Mouse (Mus musculus) heart, embryonic 13.5 days (tissue): Measurements from ENCODE around the gene Nup62. TPM values are rescaled to one million over a fixed set of nuclear protein-coding genes. Genes with fewer than 3 reads are reported as not detected.
"Not testable (repeated sequence)": the region's sequence is repeated elsewhere in the genome, so short reads cannot be mapped to it uniquely, and the experiment has no call there.

ENCODE experiments used
- ATAC-seq: fragments of 200-750 bp; cut with Nextera tagmentation; 2 replicates; pipeline ENCODE4 v1.8.0; 2017; ENCODE audit warnings: moderate TSS enrichment; ENCODE audit not compliant: insufficient number of reproducible peaks, low FRiP score, low TSS enrichment; ENCODE audit errors: extremely low read depth
- H3K27ac ChIP-seq: fragments of 300-500 bp; sonication (generic); replicated peaks from 2 replicates; pipeline ENCODE4 v1.5.1; 2015; ENCODE audit warnings: moderate library complexity, mild to moderate bottlenecking, inconsistent platforms
- H3K27me3 ChIP-seq: fragments of 300-500 bp; sonication (generic); replicated peaks from 2 replicates; pipeline ENCODE4 v1.6.1; 2015; ENCODE audit warnings: mild to moderate bottlenecking, inconsistent platforms
- H3K36me3 ChIP-seq: fragments of 300-500 bp; sonication (generic); 2 replicates; pipeline ENCODE4 v1.6.1; 2015; ENCODE audit warnings: mild to moderate bottlenecking, inconsistent platforms
- H3K4me1 ChIP-seq: fragments of 300-500 bp; sonication (generic); 2 replicates; pipeline ENCODE4 v1.6.1; 2015; ENCODE audit warnings: inconsistent platforms
- H3K4me2 ChIP-seq: fragments of 300-500 bp; sonication (generic); 2 replicates; pipeline ENCODE4 v1.6.1; 2015; ENCODE audit warnings: inconsistent platforms, mild to moderate bottlenecking, moderate library complexity
- H3K4me3 ChIP-seq: fragments of 300-500 bp; sonication (generic); 2 replicates; pipeline ENCODE4 v1.5.1; 2015; ENCODE audit warnings: moderate library complexity, mild to moderate bottlenecking, inconsistent platforms
- H3K9ac ChIP-seq: fragments of 300-500 bp; sonication (generic); 2 replicates; pipeline ENCODE4 v1.6.1; 2015; ENCODE audit warnings: inconsistent platforms, mild to moderate bottlenecking, moderate library complexity
- H3K9me3 ChIP-seq: fragments of 300-500 bp; sonication (generic); 2 replicates; pipeline ENCODE4 v1.6.1; 2016; ENCODE audit warnings: inconsistent platforms
- WGBS: fragments of 180-500 bp; shearing (Covaris S2); methylation state at CpG from one replicate; pipeline ENCODE4 v1.1.7; 2015; ENCODE audit warnings: mixed read lengths; 5-methylcytosine and 5-hydroxymethylcytosine counted together
- polyA plus RNA-seq: library from polyadenylated mRNA; unstranded; fragments of >200 nt; fragmentation: Nextera tagmentation; extraction: Ambion mirVana; gene quantifications from 2 replicates; pipeline ENCODE4 v1.2.1, GENCODE M21; 2015

Nup62 gene
- polyA plus RNA-seq, 1 experiment from 2014 or later = 77.5 TPM

DNA sequence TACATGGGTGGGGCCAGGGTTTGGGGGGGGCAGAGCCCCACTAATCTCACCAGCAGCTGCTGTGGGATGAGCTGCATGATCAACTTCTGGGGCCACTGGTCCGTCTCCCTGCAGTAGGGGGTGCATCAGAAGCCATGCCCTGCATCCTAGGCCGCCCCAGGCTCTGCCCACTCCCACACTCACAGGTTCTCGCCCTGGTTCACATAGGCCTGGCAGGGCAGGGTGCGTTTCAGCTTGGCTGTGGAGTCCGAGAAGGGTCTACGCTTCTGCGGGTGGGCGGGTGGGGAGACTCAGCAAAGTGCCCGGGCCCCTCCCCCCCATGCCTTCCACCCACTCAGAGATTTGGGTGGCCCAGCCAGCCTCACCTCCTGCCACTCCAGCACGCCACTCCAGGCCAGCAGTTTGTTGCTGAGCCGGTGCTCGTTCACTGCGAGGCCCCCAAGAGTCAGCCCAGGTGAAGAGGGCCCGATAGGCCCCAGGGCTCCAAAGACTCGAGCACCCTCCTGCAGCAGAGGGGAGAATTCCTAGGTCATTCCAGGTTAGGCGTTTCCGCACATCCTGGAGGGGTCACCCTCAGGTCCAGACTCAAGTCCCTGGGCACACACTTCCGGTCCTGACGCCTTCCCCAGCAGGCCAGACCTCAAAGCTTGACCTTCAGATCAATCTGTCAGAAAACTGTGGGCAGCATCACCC, 51.3 kb downstream of the Nup62 start:
- 61% methylated on average over 19 of the region's 19 CpGs for WGBS
- Histone ChIP-seq H3K9ac (peak overlapping the region; percentile 98), H3K4me2 (peak overlapping the region; percentile 92), H3K27me3 (no peaks in the 10 kb centered on the region), H3K9me3 (no peaks in the 10 kb centered on the region), H3K36me3 (peaks cover 35% of the 10 kb centered on the region), H3K27ac (peak overlapping the region; percentile 77), H3K4me1 (peaks cover 60% of the 10 kb centered on the region), H3K4me3 (peak overlapping the region; percentile 81)
- no peak for ATAC-seq

DNA sequence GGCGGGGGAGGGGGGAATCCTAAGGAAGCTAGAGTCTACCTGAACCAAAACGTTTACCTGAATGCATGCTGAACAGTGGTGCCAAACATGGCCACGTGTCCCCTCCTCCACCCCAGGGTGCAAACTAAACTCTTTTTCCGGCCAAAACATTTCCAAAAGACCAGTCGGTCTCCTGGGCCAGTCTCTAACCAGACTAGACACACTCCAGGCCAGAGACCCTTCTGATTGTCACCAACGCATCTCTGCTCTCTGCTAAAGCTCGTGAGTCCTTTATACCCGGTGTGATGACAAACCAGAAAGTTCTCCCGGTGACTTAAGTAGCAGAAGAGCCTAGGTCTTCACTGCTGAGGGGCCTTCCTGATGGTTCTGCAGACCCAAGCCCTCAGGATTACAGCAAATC, 51.9 kb downstream of the Nup62 start:
- peak overlapping the region; percentile 92 for H3K4me2 ChIP-seq
- WGBS = 45% methylated on average over 9 of the region's 9 CpGs
- no peaks in the 10 kb centered on the region for H3K9me3 ChIP-seq
- H3K36me3 ChIP-seq = peaks cover 28% of the 10 kb centered on the region
- no peak for ATAC-seq
- H3K9ac ChIP-seq = peak overlapping the region; percentile 98
- peak overlapping the region; percentile 99; the same call in 1 of the 2 replicates for H3K27ac ChIP-seq
- peaks cover 66% of the 10 kb centered on the region for H3K4me1 ChIP-seq
- H3K4me3 ChIP-seq = peak overlapping the region; percentile 81
- no peaks in the 10 kb centered on the region for H3K27me3 ChIP-seq

- 6% methylated on average over 16 of the region's 16 CpGs for WGBS
- H3K4me2 ChIP-seq = peak overlapping the region; percentile 92
- peaks cover 22% of the 10 kb centered on the region for H3K36me3 ChIP-seq
- H3K9ac ChIP-seq = peak overlapping the region; percentile 98
- no peaks in the 10 kb centered on the region for H3K27me3 ChIP-seq
- H3K27ac ChIP-seq = peak overlapping the region; percentile 99
- no peak for ATAC-seq
- H3K4me3 ChIP-seq = peak overlapping the region; percentile 81
- H3K9me3 ChIP-seq = no peaks in the 10 kb centered on the region
- peaks cover 73% of the 10 kb centered on the region for H3K4me1 ChIP-seq
These were observed 52.6 kb downstream of the Nup62 start for GRCm38 (mm10) chr7:44868465-44868864.

- Histone ChIP-seq H3K4me1 (peaks cover 73% of the 10 kb centered on the region), H3K9ac (peak overlapping the region; percentile 98)
- WGBS = under 1% methylated on average over 85 of the region's 108 CpGs
These were observed 53.2 kb downstream of the Nup62 start for GRCm38 (mm10) chr7:44868919-44869696.

DNA sequence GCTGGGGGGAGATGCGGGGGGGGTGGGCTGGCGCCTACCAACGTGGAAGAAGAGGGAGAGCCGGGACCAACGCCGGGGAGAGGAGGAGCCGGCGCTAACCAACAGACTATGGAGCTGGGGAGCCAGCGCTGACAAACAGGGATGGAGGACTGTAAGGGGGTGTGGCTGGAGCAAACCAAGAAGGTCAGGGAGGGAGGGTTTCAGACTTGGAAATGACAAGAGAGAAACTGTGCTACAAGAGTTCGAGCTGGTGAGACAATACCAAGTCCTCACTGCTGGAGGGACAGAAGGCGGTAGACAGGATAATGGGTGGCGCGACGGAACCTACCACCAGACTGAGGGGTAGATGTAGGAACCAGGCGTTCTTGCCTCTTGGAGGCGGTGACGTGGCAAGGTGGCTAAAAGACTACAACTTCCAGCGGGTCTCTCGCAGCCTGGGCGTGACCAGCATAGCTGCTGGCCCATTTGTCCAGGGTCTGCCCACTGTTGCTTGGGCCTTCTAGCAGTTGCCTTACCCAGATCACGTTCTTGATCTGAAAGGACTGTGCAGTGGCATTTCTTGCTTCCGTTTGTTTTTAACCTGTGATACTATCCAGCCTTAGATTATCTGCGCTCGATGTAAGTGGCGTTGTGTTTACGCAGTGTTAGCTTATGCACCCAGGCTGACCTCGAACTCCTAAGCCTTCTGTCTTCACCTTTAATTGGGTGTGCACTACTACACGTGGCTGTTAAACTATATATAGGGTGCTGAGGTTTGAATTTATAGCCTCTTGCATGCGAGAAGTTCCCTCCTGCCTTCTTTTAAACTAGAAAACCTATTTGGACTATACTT, 54.0 kb downstream of the Nup62 start, which contains the start of gene Ptov1:
Gene Ptov1, minus strand, starts transcription at position 92 of the 832 bp plus-strand sequence.
- ATAC-seq = peak; percentile 82
- H3K9ac ChIP-seq = peak within 1 kb of the TSS; percentile 98
- peak within 1 kb of the TSS; percentile 99 for H3K27ac ChIP-seq
- H3K36me3 ChIP-seq = peaks cover 7% of the 10 kb centered on the region
- no peaks in the 10 kb centered on the region for H3K27me3 ChIP-seq
- peak within 1 kb of the TSS; percentile 81 for H3K4me3 ChIP-seq
- peak within 1 kb of the TSS; percentile 92 for H3K4me2 ChIP-seq
- H3K9me3 ChIP-seq = no peaks in the 10 kb centered on the region
- WGBS = 5% methylated on average over 29 of the region's 29 CpGs
- peaks cover 66% of the 10 kb centered on the region for H3K4me1 ChIP-seq

More at GRCm38 (mm10) chr7:44868919-44869696, 53.2 kb downstream of the Nup62 start:
- H3K27me3 ChIP-seq = no peaks in the 10 kb centered on the region
- peak overlapping the region; percentile 99 for H3K27ac ChIP-seq
- peak overlapping the region; percentile 92 for H3K4me2 ChIP-seq
- peak overlapping the region; percentile 81 for H3K4me3 ChIP-seq
- peak; percentile 48 for ATAC-seq
- H3K9me3 ChIP-seq = no peaks in the 10 kb centered on the region
- H3K36me3 ChIP-seq = peaks cover 15% of the 10 kb centered on the region

GRCm38 (mm10) chr7:44870614-44871013, 54.7 kb downstream of the Nup62 start:
- Histone ChIP-seq H3K27ac (peak overlapping the region; percentile 99), H3K9me3 (no peaks in the 10 kb centered on the region), H3K4me3 (peak overlapping the region; percentile 81), H3K9ac (peak overlapping the region; percentile 98), H3K4me1 (peaks cover 61% of the 10 kb centered on the region), H3K4me2 (peak overlapping the region; percentile 92), H3K36me3 (peaks cover 3% of the 10 kb centered on the region; the same call in 1 of the 2 replicates), H3K27me3 (no peaks in the 10 kb centered on the region)
- WGBS = 82% methylated on average over 6 of the region's 6 CpGs
- ATAC-seq = no peak

DNA sequence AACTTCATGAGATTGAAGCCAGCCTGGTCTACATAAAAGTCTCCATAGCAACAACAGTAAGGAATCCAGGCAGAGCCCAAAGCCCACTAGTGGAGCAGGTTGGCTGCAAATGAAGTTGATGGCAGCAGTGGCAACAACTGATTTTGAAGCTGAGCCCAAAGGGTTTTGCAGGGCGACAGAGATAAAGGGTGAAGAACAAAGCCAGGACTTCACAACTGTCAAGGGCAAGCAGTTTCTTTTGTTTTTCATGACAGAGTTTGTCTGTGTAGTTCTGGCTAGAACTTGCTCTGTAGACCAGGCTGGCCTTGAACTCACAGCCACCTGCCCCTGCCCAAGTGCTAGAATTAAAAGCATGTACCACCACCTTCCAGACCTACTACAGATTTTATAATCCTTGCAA, 55.3 kb downstream of the Nup62 start:
- ATAC-seq = no peak

DNA sequence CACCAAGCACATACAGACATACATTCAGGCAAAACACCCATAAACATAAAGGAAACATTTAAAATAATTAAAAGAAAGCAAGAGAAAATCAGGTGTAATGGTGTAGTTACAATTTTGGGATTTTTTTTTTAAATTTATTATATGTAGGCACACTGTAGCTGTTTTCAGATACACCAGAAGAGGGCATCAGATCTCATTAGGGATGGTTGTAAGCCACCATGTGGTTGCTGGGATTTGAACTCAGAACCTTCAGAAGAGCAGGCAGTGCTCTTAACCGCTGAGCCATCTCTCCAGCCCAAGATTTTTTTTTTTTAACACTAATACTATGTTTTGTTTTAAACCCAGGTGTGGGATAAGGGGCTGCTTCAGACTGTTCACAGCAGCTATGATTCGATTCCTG, 55.9 kb downstream of the Nup62 start:
- H3K4me2 ChIP-seq, H3K4me3 ChIP-seq, H3K27me3 ChIP-seq, ATAC-seq, H3K9ac ChIP-seq, H3K27ac ChIP-seq, H3K9me3 ChIP-seq: not testable (repeated sequence)
- Histone ChIP-seq H3K4me1 (peaks cover 49% of the 10 kb centered on the region), H3K36me3 (peaks cover 14% of the 10 kb centered on the region)
- WGBS = 86% methylated on average over 2 of the region's 2 CpGs

More for the DNA sequence above, 55.3 kb downstream of the Nup62 start:
- Histone ChIP-seq H3K9ac (no peak overlapping the region), H3K4me1 (peaks cover 55% of the 10 kb centered on the region), H3K27me3 (no peaks in the 10 kb centered on the region), H3K27ac (0 out of 2 replicates have a peak overlapping the region, but pooled peaks have one; percentile 3), H3K9me3 (no peaks in the 10 kb centered on the region), H3K4me2 (no peak overlapping the region), H3K36me3 (peaks cover 8% of the 10 kb centered on the region), H3K4me3 (no peak overlapping the region)
- WGBS = 73% methylated on average over 1 of the region's 1 CpGs

- Histone ChIP-seq H3K4me3 (no peak overlapping the region), H3K4me2 (peak overlapping the region; percentile 3), H3K27me3 (no peaks in the 10 kb centered on the region), H3K36me3 (peaks cover 75% of the 10 kb centered on the region), H3K9ac (0 out of 2 replicates have a peak overlapping the region, but pooled peaks have one; percentile 61), H3K4me1 (peaks cover 34% of the 10 kb centered on the region), H3K27ac (peak overlapping the region; percentile 90), H3K9me3 (no peaks in the 10 kb centered on the region)
- WGBS = 48% methylated on average over 14 of the region's 14 CpGs
- peak; percentile 44; the same call in 1 of the 2 replicates for ATAC-seq
These were observed 61.9 kb downstream of the Nup62 start for GRCm38 (mm10) chr7:44877833-44878232.
